Mouse (Mus musculus) regulatory T cell (primary cell): ENCODE data around the gene Caskin1.

Experiments
- in situ Hi-C: fragments of 300-600 bp; cut with MboI, MseI; formaldehyde crosslinking; loops from one replicate; pipeline ENCODE4 v1.15.1; 2025; ENCODE audit warnings: high pct_unique_total_duplicates

The Caskin1 gene

GRCm38 (mm10) chr17:24470701-24471527 is 17.5 kb upstream of the Caskin1 start:
- in situ Hi-C loops, result no loop called here

GRCm38 (mm10) chr17:24472512-24472911 is 15.9 kb upstream of the Caskin1 start:
- in situ Hi-C loops, result no loop called here

GRCm38 (mm10) chr17:24473612-24474275 is 14.7 kb upstream of the Caskin1 start, which contains the start of gene Bricd5:
Gene Bricd5 (plus strand): TSS chr17:24473884.
- in situ Hi-C loops, result no loop called here

GRCm38 (mm10) chr17:24474557-24474956 is 13.8 kb upstream of the Caskin1 start:
- in situ Hi-C loops, result no loop called here

- in situ Hi-C loops, result no loop called here
Measured at GRCm38 (mm10) chr17:24475586-24475985, 12.8 kb upstream of the Caskin1 start.

GRCm38 (mm10) chr17:24476022-24476776 is 12.2 kb upstream of the Caskin1 start:
- in situ Hi-C loops, result no loop called here

- in situ Hi-C loops, result no loop called here
Measured at GRCm38 (mm10) chr17:24477053-24477984, 11.1 kb upstream of the Caskin1 start.

- in situ Hi-C loops, result no loop called here
Measured at GRCm38 (mm10) chr17:24477985-24478600, 10.3 kb upstream of the Caskin1 start.

GRCm38 (mm10) chr17:24478663-24479380 is 9.6 kb upstream of the Caskin1 start, which contains the start of gene Mlst8:
Gene Mlst8 (minus strand): TSS chr17:24479078.
- in situ Hi-C loops, result no loop called here

- in situ Hi-C loops, result no loop called here
Measured at GRCm38 (mm10) chr17:24479431-24479830, 9.0 kb upstream of the Caskin1 start.

- in situ Hi-C loops, result no loop called here
Measured at GRCm38 (mm10) chr17:24480201-24480826, 8.1 kb upstream of the Caskin1 start.

- in situ Hi-C loops, result no loop called here
Measured at GRCm38 (mm10) chr17:24481027-24481815, 7.2 kb upstream of the Caskin1 start.

- in situ Hi-C loops, result no loop called here
Measured at GRCm38 (mm10) chr17:24483495-24483894, 4.9 kb upstream of the Caskin1 start.

GRCm38 (mm10) chr17:24485090-24485860 is 3.1 kb upstream of the Caskin1 start:
- in situ Hi-C loops, result no loop called here

GRCm38 (mm10) chr17:24488662-24489264 is 362 bp downstream of the Caskin1 start:
- in situ Hi-C loops, result no loop called here

- in situ Hi-C loops, result no loop called here
Measured at GRCm38 (mm10) chr17:24489265-24490030, 1.0 kb downstream of the Caskin1 start.

- in situ Hi-C loops, result no loop called here
Measured at GRCm38 (mm10) chr17:24490399-24490798, 2.0 kb downstream of the Caskin1 start.
